Mouse (Mus musculus) granulocyte monocyte progenitor cell, adult 5-6 weeks (primary cell): ENCODE results near the gene Sdc3. TPM values are rescaled to one million over a fixed set of nuclear protein-coding genes. Genes with fewer than 3 reads are reported as not detected.

Source experiments
- ATAC-seq: replicated peaks from 2 replicates; pipeline ENCODE4 v1.8.0; 2016; ENCODE audit warnings: mild to moderate bottlenecking, moderate TSS enrichment, inconsistent platforms; ENCODE audit not compliant: poor library complexity, severe bottlenecking
- total RNA-seq, 2 experiments: library from RNA; stranded (forward) in 1 of 2; stranded (reverse) in 1 of 2; fragments of 200-712, 200-1000 nt in 1 of 2; fragments of >200 nt in 1 of 2; fragmentation: Nextera tagmentation in 1 of 2; gene quantifications; 2 replicates each; pipeline ENCODE4 v1.2.3; 2014 to 2017

Sdc3 gene
- total RNA-seq, 2 experiments from 2014 or later: 4.4 TPM; not detected in 1

DNA sequence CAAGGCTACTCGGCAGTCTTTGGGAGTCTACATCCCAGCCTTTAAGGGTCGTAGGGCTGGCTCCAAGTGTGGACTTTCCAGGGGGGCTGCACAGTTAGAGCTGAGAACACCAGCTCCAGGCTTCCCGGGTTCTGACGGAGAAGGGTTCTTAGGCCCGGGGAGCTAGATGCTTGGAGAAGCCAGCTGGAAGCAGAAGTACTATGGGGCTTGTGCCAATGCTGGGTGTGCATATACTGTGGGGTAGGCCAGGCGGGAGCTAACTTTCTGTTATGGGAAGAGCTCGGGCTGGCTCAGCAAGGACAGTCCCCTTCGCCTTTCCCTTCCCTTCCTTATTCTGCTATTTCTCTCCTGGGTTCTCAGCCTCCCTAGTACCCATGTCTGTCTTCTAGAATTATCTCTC, 23.5 kb downstream of the Sdc3 start:
- no peak for ATAC-seq

DNA sequence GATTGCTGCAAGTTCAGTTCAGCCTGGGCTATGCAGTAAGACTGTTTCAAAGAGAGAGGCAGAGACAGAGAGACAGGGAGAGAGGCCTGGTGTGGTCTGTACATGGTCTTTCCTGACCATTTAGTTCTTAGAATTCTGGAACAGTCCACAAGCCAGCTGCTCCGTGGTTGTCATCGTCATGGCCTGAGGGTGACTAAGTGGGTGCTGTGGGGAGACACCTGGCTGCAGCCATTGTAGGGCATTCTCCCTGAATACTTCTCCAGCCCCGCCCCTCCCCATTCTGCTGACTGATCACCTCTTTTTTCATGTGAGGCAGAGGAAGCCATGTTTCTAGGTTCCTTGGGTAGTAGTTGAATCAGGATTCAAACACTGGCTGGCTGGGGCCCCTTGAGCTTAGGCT, 27.5 kb downstream of the Sdc3 start:
- ATAC-seq: no peak

DNA sequence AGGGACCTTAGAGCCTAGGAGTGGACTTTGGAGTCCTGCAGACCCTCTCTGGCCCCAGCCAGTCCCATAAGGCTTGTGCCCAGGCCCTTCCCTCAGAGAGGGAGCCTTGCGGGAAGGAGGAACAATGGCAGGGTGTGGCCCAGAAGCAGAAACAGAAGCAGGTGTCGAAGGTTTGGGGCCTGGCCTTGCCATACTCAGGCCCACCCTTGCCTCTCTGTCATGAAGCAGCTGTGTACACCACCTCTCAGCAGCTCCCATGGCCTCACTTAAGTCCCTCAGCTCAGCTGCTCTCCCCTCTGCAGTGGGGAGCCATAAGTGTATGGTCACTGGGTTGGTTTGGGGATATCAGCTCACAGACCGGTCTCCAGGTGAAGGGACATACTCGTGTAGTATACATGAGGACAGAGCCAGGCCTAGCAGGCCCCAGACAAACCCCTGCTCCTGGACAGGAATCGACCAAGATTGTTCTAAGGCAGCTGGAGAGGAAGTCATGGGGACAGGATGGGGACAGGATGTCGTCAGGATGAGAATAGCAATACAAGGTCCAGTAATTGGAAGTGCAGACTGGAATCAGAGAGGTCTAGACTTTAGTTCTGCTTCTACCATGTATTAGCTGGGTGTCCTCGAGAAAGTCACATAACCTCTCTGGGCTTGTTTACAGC, 28.4 kb downstream of the Sdc3 start:
- ATAC-seq: no peak

DNA sequence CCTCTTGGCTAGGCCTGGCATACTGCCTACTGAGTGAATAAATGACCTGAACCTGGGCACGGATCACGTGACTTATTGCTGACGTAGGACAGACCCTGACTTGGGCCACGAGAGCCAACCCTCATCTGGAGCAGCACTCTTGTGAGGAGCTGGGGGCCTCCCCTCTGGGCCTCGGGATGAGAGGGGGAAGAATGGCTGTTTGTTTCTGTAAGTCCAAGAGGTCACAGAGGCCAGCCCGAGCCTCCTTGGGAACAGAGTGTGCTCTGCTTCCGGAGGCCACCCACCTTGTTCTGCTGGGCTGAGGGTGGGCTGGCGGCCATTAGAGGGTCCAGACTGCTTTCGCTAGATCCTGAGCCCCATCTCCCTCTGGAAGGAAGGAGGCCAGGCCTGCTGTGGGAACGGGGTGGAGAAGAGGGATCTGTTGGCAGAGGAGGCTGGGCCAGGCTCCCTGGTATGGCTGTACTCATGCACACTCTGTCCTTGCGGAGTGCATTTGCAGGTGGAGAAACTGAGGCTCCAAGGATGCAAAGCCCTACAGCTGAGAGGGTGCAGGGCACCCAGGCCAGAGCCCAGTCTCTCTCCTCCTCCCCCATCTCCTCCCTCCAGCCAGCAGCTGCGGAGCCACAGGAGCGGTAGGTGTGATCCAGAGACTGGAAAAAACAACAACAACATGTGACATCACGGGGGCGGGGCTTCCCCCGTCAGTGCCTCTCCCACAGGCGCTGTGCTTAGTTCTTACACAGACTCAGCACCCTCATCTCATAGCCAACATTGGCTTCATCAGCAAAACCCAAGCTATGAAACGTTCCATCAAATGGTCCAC, 36.7 kb downstream of the Sdc3 start:
- ATAC-seq: no peak

DNA sequence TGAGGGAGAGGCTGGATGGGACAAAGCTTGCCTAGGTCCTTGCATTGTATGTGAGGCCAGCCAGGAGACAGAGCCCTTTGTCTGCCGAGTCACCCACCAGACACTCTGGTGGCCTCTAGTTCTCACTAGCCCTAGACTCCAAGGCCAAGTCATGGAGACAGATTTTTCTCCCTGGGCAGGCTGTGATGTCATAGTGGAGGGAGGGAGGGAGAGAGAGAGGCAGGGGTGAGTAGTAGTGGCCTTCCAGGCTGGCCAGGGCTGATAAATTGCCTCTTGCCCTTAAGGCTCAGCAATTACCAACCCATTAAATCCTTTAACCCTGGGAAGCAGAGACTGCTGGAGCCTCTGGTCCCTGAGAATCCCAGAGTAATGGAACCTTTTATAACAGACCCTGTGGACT, 41.8 kb downstream of the Sdc3 start:
- ATAC-seq: no peak

DNA sequence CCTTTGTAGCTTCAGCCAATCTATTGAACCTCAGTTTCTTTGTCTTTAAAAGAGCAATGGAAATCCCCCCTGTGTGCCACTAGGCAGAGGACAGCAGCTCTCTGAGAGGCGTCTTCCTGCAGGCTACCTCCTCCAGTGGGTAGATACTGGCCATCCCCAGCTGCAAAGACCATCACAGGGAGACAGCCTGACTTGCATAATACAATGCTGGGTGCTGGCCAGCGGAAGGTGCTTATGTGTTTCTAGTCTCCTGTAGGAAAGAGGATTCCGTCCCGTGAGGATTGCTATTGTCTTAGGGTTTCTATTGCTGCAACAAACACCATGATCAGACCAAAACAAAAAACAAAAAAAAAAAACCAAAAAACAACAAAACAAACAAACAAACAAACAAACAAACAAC, 43.2 kb downstream of the Sdc3 start:
- no peak for ATAC-seq

DNA sequence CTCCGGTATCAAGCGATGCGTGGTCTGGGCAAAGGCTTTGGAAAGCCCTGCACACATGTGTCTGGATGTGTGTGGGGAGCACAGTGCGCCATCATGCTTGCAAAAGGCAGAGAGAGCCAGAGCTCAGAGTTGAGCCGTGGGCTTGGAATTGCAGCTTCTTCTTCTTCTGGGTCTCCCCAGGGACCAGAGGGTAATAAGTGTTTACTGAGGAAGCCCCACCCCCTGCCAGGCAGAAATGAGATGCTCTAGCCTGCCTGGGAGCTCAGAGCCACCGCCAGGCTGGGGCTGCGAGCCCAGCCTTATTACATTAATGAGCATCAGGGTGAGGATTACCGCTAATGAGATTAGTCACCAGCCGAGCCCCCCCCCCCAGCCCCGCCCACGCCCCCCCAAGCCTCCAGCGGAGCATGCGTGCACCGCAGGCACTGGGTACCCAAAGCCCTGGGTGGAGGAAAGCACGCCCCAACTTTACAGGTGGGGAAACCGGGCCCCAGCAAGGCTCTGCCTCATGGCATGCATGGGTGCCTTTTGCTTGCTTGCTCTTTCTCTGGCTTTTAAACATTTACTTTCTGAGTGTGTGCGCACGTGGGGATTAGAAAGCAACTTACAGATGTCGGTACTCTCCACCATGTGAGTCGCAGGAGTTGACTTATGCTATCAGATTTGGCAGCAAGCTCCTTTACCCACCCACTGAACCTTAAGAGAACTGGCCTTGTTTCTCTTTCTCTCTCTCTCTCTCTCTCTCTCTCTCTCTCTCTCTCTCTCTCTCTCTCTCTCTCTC, 44.1 kb downstream of the Sdc3 start:
- ATAC-seq: no peak

DNA sequence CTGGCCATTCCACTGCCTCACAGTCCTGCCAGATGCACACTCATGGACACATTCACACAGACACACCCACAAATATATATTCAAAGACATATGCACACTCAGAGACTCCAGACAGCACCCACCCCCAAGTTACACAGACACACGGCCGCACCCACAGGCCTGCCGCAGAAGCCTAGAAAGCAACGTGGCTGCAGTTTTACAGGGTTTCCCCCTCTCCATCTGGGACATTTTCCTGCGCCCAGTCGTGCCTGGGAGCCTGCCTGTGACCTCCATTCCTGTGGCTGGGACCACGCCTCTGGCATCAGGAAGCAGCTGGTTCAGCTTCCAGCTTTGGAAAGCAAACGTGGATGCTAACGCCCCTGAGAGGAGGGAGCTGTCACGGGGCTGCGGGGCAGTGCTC, 46.2 kb downstream of the Sdc3 start:
- ATAC-seq: no peak

DNA sequence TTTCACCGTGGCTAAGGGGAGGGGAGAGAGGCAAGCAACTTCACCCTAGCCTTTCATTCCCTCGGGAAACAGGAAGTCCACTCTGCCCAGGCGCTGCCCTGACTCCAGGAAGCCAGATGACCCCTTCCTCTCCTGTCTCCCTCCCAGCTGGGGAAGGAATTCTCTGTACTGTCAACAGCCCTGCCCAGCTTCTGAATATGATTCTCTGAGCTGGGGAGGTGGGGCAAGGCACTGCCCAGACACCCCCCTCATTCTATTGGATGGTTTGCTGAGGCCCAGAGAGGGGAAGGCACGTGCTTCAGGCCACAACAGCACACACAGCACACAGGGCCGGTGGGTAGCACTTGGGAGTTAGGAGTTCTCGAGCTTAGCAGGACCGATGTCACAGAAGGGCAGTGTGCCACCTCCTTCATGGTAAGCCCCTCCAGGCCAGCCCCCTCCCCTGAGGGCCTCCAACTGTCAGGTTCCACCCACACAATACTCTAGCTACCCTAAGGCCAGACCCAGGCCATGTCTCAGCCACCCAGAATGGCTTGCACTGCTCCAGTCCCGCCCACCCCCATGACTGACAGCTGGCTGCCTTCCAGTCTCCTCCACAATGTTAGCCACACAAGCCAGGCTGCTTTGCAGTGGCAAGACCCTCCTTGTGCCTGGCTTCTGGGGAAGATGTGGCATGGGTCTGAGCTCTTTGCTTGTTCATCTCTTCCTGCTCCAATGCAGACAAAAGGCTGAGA, 48.9 kb downstream of the Sdc3 start:
- ATAC-seq: no peak

DNA sequence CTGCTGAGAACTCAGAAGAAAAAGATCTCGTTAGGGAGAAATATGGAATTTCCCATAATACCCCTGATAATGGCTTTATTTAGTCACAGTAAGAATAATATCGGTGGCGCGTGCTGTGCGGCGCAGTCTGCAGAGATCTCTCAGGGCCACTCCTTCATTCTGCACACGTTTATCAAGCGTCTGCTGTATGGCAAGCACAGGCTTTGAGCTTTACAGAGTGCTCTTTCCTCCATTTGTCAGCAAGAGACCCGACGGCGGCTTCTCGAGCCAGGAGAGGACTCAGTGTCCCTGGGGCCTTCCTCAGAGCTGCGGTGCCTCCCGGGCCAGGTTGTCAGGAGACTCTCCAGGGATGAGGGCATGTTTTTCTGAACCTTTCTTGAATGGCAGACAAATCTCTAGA, 56.5 kb downstream of the Sdc3 start:
- ATAC-seq: no peak

DNA sequence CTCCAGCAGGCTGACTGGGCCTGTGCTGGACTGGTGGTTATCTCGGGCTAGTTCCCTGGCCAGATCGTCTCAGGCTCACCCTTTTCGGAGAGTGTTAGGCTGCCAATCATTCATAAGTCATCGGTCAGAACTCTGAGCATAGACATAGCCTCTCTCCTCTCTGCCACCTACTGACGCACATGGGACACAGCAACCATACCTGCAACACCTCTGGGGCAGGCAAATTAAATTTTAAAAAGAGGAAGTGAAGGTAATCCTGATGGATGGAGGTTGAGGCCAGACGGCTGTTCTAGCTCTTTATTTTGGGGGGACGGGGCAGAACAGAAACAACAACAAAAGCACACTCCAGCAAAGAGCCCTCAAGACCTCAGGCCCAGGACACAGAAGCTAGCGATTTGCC, 65.3 kb downstream of the Sdc3 start:
- no peak for ATAC-seq

DNA sequence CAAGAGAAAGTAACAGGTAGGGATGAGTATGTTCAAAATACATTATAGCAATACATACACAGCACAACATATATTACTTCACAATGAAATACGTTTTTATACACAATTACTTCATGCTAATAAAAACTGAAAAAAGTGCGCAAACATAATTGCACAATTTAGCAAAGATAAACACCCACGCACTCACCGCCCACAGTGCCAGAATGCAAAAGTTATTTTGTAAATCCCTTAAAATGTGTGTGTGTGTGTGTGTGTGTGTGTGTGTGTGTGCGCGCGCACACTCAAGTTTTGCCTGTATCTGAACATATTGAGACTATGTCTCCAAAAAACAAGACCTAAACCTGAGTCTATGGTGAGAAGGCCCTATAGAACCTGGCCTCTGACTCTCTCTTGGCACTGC, 66.5 kb downstream of the Sdc3 start:
- ATAC-seq: no peak

DNA sequence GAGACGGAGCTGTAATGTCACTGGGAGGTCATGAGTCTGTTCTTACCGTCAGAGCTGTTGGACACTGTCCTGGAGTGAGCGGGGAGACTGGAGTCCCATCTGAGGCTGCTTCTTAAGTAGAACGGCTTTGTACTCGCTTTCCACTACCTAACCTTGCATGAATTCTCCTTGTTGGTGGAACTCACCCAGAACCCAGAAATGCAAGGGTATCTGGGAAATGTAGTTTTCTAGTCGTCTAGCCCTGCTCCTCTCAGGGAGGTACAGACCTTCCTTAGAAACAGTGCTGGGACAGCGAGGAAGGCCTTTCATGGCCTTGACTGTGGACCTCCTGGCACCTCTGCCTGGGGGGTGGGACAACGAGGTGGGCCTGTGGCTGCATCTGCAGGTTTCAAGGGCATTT, 67.1 kb downstream of the Sdc3 start:
- no peak for ATAC-seq

DNA sequence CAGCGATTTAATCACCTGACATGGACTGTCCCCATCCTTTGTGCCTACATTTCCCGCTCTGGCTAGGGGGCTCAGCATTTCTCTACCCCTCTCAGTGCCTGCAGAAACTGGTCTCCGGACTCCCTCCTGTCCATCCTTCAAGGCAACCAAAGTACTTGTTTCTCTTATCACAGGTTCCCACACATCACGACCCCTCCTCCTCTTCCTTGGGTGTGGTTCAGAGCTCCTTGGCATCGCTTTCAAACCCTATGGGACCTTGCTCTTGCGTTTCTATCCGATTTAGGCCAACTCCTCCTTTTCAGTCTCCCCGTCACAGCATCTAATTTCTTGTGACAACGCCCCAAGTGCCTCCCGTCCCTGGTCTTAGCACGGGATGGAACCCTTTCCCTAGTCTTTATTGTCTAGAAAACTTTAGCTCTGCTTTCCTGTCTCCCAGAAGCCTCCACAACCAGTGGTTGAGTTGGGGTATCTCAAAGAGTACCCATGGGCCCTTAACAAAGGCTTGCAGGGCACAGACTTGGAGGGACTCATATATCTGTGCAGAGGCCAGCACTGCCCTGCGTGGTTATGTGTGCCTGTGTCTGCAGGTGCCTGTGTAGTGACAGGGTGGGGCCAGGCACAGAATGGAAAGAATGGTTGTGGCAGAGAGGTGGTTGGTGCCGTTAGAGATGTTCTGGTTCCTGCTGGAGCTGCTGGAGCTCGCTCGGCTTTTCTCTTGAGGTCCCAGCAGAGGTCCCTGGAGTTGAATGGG, 68.7 kb downstream of the Sdc3 start:
- no peak for ATAC-seq

DNA sequence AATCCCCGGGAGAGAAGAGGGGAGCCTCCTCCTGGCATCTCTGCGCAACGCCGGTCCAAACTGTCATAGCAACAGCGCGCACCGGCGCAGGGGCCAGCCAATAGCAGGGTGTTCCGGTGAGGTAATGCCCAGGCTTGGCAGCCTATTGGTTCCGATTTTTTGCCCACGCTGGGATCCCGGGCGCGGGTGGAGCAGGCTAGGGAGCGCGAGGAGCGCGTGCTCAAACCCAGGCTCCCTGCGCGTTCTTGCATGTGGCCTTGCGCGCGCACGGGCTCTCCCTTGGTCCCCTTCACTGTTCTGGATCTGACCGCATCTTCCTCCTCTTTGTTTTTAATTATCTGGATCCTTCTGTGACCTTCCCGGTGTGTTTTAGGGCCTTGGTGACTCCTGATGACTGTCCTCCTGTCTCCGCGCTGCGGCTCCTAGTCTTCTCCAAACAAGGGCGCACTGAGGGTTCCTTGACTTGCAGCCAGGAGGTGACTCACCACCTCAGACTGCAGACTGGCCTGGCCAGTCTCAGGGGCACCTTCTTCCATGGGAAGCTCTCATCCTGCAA, 69.4 kb downstream of the Sdc3 start:
- no peak; the same call in 1 of the 2 replicates for ATAC-seq

DNA sequence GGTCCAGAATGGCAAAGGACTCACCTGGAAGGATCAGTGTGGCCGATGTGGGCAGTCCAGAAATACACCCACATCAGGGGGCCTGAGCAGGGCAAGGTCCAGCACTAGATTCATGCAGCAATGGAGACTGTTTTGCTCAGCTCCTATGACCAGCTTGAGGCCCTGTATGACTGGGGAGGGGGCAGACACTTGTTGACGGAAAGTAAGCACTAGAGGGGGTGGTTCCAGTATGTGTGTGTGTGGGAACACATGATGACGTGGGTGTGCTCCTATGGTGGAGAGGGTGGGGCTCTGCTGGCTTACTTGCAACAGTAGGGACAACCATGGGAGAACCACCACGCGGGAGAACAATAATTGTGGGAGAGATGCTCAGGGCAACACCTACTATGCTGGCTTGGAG, 70.2 kb downstream of the Sdc3 start:
- no peak for ATAC-seq

DNA sequence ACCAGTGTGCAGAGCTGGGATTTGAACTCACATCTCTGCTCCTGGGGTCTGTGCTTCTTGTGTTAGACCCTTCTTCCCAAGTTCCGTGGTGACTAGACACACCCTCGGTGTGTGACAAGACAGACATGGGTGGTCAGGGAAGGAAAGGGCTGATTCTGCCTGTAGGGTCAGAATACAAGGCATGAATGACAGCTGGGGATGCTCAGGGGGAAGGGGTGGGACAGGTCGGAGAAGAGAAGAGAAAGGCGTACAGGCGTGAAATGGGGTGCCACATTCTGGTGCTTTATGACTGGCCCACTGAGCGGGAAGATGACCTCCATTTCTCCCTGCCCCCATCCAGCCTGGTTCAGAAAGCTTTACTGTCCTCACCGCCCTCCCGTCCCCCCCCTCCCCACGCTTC, 73.1 kb downstream of the Sdc3 start:
- no peak for ATAC-seq

DNA sequence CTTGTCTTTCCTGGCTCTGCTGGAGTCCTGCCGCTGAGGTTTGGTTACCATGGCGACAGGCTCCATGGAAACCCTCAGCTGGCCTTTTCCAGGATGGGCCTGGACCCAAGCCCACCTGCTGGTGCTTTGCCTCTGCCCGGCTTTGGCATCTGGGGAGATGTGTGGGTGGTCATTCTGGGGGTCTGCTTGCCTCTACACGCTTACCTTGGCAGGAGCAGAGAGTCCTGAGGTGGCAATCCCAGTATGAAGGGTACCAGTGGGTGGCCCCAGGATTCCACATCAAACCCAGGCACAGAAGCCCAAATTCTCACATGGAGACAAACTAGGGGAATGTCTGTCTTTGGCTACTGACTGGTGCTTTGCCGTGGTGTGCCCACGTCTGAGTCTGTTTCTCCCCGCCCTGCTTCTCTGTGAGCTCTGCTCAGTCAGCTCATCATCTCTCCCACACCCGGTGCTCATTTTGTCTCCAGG, 73.6 kb downstream of the Sdc3 start:
- no peak for ATAC-seq

DNA sequence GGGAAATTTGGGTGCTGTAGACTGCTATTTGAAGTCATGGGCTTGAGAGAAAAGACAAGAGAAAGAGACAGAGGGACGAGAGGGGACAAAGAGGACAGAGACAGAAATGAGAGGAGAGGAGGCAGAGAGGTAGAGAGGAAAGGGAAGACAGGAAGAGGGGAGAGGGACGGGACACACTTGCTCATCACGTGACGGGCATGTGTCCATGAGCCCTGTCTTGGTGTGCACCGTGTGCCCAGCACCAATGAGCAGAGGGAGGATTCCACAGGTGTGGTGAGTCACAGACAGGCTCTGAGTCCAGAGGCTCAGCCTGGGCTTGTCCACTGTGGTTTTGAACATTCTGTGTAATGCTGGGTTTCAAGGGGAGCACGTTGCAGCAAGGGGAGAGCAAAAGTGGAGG, 75.6 kb downstream of the Sdc3 start:
- no peak for ATAC-seq

DNA sequence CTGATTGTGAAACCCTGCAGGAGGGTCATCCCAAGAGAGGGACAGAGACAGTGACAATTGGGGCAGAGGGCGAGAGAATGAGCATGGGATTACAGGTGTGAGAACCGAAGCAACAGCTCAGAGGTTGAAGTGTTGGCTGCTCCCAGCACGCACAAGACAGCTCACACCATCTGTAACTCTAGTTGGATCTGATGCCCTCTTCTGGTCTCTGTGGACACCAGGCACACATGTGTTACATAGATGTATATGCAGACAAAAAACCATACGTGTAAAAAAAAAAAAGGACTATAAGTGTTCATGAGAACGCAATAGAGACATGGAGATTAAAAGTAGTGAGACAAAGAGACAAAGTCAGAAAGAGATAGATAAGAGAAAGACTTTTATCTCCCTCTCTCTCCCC, 76.5 kb downstream of the Sdc3 start:
- no peak for ATAC-seq
